Mouse (Mus musculus) heart, adult 2 months (tissue): ENCODE data around the gene Sorbs2.

Experiments used
- CTCF ChIP-seq: fragments of 200-600 bp; IDR thresholded peaks from 2 replicates; pipeline ENCODE4 v1.8.1; 2022; ENCODE audit warnings: antibody characterized with exemption, mild to moderate bottlenecking, moderate library complexity
- EP300 ChIP-seq: fragments of 200-500 bp; IDR thresholded peaks from 2 replicates; pipeline ENCODE4 v1.6.1; 2011; ENCODE audit warnings: low read depth, low read length, control low read depth; ENCODE audit not compliant: insufficient read depth
- POLR2A ChIP-seq: fragments of 200-500 bp; IDR thresholded peaks from 2 replicates; pipeline ENCODE4 v1.6.1; 2011; ENCODE audit warnings: mild to moderate bottlenecking, low read depth, low read length, control low read depth; ENCODE audit not compliant: insufficient read depth

GRCm38 (mm10) chr8:45639444-45639843 is 131.9 kb downstream of the Sorbs2 start:
- TF ChIP-seq EP300 (no peak), CTCF (no peak), POLR2A (no peak)
